Mouse (Mus musculus) embryo, embryonic 11 days (tissue): ENCODE results near the gene Camk2n1.
"Not testable (repeated sequence)": the region's sequence is repeated elsewhere in the genome, so short reads cannot be mapped to it uniquely, and the experiment has no call there.

ENCODE experiments used
- DNase-seq: peaks from one replicate; pipeline ENCODE4 v3.0.0-alpha.2; 2015

The Camk2n1 gene

DNA sequence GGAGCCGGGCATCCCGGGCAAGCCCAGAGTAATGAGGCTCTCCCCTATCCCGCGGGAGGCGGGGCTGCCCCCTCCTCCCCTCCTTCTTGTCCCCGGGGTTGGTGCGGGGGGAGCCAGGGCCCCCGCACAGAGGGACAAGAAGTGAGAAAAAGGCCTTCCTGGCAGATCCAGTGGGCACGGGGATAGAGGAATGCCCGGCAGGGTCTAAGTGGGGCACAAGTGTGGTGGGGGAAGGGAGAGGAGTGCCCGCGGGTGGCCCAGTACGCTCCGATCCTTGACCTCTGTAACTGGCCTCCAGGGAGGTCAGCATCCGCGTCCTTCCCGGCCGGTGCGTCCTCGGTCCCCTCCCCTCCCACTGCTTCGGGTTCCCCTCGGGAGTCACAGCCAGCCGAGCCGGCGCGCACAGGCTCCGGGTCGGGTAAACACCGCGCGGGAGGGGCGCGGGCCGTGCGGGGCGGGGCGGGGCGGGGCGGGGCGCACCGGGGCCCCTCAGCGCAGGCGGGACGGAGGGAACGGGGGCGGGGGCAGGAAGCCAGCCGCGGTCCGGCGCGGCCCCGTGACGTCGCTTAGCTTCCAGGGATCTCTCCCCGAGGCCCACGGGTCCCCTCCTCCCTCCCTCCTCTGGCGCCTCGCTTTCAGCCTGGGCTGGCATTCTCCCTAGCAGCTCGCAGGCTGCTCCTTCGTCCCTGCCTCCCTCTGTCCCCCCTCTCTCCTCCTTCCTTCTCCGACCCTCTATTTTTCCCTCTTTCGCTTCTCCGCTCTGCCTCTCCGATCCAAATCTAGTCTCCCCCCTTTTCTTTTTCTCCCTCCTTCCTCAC lies at the start of gene Camk2n1:
Gene Camk2n1, plus strand, starts transcription at position 562 of the 818 bp plus-strand sequence.
- peak; percentile 88 for DNase-seq

DNA sequence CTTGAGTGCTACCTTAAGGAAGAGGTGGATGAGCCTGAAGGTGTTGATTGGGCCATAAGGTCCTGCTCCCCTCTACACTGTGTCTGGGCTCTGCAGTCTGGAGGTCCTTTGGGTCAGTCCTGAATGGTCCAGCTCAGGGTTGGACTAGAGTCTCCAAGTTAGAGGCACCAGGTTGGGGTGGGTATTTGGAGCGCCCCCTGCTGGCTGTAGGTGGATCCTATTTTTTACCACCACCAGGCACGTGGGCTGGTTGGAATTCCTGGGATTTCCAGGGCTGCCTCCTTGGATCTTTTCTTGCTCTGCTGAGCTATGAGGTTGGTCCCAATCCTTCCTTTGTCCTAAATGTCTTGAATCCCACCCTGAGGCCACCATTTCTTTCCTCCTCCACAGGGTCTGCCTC lies 49.3 kb upstream of the Camk2n1 start:
- DNase-seq, result peak; percentile 27

DNA sequence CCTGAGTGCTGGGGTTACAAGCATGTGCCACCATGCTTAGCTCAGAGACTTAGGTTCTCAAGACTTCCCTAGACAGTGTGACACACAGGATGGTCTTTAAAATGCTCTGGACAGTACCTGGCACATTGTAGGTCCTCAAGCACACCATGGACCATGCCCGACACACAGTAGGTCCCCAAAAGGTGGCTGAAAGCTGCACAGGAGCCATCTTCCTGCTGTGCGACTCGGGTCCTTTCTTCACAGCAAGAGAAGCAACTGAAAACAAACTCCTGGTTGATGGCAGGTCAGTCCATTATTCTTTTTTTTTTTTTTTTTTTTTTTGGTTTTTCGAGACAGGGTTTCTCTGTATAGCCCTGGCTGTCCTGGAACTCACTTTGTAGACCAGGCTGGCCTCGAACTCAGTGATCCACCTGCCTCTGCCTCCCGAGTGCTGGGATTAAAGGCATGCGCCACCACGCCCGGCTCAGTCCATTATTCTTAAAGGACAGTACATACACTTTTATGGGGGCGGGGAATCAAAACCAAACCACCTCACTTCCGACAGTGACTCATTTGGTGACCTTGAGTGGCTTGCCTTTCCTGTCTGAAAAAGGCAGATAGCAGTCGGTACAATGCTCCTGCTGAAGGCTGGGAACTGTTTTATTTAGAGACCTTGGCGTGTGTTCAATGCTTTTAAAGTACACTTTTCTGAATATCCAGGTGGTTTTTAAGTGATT lies 46.5 kb upstream of the Camk2n1 start:
- no peak for DNase-seq

DNA sequence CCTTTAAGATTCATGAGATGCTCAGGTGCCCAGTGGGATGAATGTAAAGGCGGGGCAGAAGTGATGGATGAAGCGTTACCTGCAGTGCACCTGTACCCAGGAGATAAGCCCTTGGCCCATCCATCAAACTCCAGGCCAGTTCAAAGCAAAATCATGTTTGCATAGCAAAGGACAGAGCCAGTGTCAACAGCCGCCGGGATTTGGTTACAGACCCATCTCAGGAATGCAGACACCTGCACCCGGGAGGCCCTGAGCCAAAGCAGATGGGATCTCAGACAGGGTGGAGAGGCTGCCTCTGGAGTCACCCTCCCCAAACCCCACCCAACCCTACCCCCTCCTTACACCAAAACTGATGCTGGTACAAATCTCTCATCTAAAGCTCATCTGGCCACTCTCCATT lies 43.1 kb upstream of the Camk2n1 start:
- DNase-seq, result no peak

DNA sequence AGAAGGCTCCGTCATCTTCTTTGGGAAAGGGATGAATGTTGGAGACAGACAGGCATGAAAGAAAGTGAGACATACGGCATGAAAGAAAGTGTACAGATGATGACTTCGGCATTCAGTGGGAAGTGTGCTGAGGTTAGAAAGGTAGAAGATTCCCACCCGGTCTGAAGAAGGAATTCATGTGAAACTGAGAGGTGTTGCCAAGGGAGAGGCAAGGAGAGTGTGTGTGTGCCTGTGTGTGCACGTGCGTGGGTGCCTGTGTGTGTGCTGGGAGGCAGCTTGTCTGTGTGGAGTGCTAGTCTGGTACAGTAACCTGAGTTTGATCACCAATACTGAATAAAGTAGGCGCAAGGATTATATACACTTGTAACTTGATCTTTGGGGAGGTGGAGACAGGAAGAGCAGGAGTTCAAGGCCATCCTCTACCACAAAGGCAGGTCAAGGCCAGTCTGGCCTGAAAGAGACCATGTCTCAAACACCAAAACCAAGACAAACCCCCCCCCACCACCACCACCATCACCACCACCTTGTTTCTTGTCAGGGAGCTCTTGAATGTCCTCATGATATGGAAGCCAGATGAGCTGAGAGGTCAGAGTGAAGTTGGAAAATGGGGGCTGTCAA lies 42.5 kb upstream of the Camk2n1 start:
- DNase-seq, result no peak

DNA sequence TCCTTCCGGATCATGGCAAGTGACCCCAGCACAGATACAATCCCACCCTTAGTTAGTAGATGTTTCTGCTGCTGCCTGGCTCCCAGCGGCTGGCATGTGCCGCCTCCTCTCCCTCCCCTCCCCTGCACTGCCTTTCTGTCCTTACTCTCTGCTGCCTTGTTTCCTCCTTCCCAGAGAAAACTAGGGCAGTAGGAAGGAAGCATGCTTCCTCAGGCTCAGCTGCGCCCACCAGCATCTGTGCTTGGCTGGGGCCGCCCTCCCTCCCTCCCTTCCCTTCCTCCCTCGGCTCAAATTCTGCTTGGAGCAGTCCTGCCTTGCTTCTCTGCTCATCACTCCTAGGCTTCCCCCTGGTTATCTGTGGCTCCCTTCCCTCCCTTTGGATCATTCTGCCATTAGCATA lies 39.4 kb upstream of the Camk2n1 start:
- no peak for DNase-seq

DNA sequence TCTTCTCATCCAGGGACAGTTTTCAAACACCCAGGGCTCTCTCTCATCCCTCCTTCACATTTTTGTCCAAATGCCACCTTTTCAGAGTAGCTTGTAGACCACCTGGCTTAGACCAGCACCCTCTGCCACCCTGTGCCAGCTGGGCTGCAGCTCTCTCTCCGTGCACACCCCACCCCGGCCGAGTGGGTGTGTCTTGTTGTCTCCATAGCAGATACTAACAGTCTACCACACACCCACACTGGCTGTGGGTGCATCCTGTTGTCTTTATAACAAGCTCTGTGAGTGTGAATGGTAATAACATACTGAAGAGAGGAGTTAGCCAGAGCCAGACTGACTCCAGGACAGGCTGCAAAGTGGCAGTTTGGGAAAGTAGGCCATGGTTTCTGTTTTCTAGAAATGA lies 38.1 kb upstream of the Camk2n1 start:
- DNase-seq, result no peak

DNA sequence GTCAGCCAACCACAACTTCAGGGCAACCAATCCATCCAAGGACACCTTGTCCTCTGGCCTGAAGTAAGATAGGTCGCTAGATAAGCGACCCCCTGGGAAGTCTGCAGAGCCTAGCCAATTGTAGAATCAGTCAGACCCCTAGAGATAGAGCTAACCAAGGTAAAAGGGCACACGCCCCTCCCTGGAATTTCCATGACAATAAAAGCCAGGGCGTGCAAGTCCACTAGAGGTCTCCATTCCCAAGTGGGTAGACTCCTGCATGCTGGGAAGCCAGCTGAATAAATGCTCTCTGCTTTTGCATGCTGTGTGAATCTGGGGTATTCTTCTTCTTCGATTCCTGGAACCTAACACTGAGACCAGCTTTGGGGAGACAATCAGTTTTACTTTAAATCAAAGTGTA lies 37.7 kb upstream of the Camk2n1 start:
- no peak for DNase-seq

DNA sequence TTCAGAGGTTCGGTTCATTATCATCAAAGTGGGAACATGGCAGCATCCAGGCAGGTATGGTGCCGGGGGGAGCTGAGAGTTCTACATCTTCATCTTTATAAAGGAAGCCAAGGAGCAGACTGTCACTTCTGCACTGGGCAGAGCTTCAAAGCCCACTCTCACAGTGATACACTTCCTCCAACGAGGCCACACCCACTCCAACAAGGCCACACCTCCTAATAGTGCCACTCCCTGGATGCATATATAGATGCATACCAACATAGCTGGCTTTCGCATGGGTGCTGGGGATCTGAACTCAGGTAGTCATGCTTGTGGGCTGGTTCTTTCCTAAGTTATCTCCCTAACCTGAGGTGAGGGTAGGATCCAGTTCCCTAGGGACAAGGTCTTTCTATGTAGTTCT lies 36.2 kb upstream of the Camk2n1 start:
- no peak for DNase-seq

DNA sequence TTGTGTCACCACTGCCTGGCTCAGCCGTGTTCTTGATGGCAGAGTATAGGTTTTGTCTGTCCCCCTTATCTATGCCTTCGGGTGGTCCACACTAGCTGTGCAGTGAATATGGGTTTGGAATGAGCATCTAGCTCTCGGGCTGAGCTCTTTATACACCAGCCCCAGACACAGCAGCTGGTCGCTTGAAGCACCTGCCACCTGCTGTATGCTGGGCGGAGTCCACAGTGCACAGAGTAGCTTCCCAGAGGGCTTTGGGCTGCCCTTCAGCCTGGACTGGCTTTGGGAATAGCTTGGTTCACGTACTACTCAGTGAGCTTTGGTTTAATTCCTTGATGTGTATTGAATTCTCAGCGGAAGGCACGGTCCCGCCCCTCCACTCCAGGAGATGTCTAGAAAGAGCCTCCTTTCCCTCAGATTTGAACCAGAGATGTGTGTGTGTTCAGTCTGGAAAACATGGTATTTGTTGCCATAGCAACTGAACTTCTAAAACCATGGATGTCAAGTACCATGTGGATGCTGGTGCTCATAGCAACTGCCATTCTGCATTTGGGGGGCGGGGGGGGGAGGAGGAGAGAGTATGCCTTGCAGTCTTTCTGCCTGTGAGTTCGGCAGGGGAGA lies 35.7 kb upstream of the Camk2n1 start:
- DNase-seq, result no peak

DNA sequence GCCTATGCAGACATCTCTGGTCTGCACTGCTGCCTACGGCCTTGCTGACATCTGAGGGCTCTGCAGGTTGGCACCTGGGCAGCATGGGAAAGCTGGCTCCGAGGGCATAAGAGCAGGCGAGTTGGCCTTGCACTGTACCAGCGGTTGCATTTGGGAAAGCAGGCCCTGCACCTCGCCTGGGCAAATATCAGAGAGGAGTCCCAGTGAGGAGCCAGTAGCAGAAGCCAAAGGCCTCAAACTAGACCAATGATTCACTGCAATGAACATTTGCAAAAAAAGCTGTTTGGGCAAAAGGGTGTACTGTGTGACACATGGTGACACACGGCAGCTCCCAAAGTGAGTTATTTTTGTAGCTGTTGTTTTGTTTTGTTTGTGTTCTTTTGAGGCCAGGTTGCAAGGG lies 29.1 kb upstream of the Camk2n1 start:
- no peak for DNase-seq

DNA sequence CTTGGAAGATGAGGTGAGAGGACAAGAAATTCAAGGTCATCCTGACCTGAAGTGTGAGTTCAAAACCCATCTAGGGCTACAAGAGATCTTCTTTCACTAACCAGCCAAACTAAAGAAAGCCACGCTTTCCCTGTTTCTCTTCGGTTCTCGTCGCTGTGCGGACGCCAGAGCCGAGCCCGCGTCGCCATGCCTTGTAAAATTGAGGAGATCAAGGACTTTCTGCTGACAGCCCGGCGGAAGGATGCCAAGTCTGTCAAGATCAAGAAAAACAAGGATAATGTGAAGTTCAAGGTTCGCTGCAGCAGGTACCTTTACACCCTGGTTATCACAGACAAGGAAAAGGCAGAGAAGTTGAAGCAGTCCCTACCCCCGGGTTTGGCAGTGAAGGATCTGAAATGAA lies 28.5 kb upstream of the Camk2n1 start:
- not testable (repeated sequence) for DNase-seq

DNA sequence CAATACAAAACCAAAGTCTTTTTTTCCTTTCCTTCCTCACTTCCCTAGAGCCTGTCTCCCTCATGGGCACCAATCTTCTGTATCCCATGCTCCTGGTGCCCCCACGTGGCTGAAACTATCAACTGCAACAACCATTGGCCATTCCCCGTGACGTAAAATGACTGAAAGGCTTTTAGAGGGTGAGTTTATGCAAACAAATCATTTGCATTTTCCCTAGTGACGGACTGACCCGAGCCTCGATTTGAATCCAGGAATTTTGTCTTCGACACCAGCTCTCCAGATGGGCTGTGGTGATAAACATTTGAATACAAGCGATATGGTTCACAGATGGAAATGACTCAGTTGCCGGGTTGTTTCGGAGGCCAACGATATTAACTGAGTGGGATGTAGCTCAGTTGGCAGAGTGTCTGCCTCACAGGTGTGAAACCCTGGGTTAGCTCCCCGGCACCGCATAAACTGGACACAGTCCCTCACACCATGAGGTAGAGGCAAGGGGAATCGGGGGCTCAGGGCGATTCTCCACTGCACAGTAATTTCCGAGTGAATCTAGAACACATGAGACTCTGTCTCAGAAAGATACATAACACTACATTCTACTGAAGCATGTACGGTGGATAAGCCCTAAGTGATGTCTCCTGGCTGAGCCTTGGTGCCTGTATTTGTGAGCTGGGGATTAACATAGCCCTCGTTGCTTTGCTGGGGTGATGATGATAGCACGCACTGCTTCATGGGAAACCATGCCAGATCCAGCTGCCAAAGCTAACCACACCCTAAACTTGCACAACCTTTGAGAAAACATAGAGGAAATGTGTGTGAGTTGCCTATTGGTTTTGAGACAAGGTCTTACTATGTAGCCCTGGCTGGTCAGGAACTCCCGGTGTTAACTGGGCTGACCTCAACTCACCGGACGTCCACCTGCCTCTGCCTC lies 27.1 kb upstream of the Camk2n1 start:
- peak; percentile 78 for DNase-seq

DNA sequence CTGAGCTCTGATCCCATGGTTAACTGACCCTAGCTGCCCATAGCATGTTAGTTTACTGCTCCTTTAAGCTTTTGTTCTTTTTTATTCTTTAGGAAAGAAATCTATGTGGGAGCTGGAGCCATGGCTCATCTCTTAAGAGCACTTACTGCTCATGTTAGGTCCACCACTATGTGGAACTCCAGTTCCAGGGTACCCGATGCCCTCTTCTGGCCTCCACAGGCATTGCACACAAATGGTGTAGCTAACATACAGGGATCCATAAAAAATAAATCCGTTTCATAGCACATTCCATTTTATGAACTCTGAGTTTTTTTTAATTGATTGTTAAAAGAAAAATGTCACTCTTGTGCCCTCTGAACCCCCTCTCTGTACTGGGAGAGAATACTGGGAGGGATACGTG lies 24.3 kb upstream of the Camk2n1 start:
- no peak for DNase-seq

DNA sequence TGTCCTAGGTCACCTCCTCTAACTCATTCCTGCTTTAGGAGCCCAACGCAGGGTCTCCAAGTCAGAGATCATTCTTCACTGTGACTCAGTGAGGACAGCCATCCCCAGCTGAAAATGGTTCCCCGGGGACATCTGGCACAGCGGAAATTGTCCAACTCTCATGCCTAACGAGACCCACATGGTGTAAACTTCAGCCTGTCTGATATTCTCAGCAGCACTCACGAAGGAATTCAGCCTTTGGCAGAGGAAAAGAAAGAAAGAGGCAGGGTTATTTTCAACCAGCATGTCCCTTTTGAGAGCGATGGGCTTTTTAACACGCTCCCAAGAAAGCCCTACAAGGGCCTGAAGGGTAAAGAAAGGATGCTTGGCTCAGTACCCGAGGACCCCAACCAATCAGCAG lies 22.8 kb upstream of the Camk2n1 start:
- DNase-seq, result no peak

DNA sequence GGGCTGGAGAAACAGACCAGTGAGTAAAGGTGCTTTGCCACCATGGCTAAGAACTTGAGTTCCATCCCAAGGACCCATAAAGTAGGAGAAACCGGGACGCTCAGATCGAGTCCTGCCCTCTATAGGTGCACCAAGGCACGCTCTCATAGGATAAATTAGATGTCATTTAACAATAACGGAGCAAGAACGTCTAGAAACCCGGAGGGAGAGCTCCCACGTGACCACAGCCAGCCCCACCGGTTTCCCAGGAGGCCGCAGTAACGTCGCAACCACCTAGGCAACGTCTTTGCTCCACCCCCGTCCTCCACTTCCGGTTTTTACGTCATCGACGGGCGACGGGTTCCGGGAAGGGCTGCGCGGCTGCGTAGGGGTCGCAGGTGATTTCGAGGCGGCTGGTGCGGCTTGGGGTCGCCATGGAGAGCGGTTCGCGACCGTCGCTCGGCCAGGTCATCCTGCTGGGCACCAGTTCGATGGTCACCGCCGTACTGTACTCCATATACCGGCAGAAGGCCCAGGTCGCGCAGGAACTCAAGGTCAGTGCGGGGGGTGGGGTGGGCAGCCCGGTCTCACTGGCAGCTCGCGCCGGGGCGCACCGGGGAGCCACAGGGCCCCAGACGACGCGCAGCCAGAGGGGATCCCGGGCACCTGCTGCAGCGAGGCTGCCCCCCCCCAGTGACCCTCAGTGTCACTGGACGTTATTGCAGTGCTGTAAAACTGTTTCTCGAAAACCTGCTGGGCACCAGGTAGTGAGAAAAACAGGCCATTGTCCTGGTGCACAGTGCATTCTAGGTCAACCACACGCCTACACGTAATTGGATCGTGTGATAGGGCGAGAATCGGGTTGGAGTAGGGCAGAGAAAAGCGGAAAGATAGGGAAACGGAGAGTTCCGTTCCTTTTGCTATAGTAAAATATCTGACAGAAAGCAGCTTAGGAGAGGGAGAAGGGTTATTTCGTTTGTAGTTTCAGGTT lies 19.5 kb upstream of the Camk2n1 start, which contains the start of gene Mul1:
Gene Mul1, plus strand, starts transcription at position 325 of the 970 bp plus-strand sequence.
- peak; percentile 96 for DNase-seq

DNA sequence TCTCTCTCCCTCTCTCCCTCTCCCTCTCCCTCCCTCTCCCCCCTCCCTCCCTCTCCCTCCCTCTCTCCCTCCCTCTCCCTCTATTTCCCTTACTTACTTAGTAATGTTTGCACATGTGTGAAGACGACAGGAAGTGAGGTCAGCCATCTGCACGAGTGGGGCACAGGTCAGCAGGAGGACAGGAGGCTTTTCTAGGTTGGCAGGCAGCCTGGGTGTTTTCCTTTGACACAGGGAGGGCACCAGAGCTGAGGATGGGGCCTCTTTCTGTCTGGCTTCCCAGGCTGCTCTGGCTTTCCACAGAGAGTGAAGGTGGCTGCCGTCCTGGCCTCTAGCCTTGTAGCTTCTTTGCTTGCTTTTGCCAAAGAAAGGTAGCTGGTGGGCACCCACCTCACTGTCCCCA lies 14.1 kb upstream of the Camk2n1 start:
- no peak for DNase-seq

DNA sequence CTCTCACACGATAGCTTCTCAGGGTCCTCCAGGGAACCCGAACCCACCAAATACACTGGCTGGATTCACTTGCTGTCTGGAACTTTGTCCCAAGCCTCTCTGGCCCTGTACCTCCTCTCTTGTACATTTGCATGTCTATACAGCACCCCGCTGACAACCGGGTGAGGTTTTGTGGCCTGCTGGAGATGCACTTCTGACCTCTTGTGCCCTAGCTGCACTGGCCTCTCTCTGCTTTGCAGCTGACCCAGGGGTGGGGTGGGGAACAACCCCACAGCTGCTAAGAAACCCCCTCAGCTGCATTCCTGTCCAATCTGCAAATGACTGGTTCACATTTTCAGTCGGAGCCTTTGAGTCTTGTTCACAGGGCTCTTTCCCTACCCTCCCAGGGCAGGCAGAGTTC lies 9.2 kb upstream of the Camk2n1 start:
- no peak for DNase-seq

DNA sequence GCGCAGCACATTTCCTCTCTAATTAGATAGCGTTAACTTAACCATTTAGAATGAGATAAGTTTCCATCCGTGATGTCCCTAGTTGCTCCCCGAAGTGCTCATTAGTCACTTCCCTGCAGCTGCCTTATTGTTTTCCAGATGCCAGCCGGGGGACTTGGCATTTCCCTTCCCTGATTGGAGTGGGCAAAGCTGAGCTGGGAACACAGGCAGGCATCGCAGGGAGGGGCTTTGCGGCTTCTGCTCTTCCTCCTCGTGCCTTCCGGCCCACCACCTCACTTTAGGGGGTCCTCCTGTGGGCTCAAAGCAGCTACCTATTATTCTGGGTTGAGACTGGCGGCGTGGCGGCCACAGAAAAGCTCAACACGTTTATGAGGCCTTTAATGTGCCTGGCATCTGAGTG lies 7.1 kb upstream of the Camk2n1 start:
- DNase-seq, result no peak

DNA sequence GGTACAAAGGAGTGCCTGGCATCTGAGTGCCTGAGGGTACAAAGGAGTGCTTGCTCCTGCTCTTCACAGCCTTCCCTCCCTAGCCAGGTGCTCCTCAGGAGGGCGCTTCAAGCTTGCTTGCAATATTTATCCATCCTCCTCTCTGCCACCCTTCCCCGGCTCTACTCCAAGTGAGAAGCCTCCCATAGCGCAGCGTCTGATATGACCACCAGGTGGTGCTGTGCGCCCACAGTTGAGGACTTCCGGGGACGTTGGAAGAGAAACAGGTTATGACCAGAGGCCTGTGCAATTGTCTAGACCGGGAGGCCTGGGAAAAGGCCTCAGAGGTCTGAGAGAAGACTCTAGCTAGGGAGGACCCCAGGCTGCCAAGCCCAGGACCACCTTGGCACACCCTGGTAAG lies 6.7 kb upstream of the Camk2n1 start:
- DNase-seq, result peak; percentile 91
